Mouse (Mus musculus): ENCODE measurements around the gene Mob3c. TPM values are rescaled to one million over a fixed set of nuclear protein-coding genes. Genes with fewer than 3 reads are reported as not detected.

The Mob3c gene
- polyA plus RNA-seq, 2 experiments, result 5.0 to 5.6 TPM

GRCm38 (mm10) chr4:115878828-115879227, 50.9 kb downstream of the Mob3c start:
- no peaks in the 10 kb centered on the region for H3K27me3 ChIP-seq (ENCODE audit: control insufficient read depth, insufficient read depth, low read length)
- no peak overlapping the region for H3K4me3 ChIP-seq (ENCODE audit: insufficient read depth in 1 of 2, low read depth in 2 of 2, low read length in 2 of 2)
- TF ChIP-seq EP300 (IDR thresholded peaks at IDR 0.05; ENCODE audit: low read depth) (no peak), CTCF (IDR thresholded peaks at IDR 0.05; ENCODE audit: low read depth) (no peak)
- no peaks in the 10 kb centered on the region for H3K9me3 ChIP-seq (ENCODE audit: control insufficient read depth, low read length)
- ATAC-seq (ENCODE audit: insufficient read depth) (no peak), DNase-seq (ENCODE audit: low read depth in 3 of 3, low spot score in 3 of 3) (no peak)
- WGBS (ENCODE audit: insufficient replicate concordance), result 70% methylated on average over 9 of the region's 9 CpGs
- H3K4me1 ChIP-seq (replicated peaks; ENCODE audit: control insufficient read depth in 2 of 2, insufficient read depth in 2 of 2, low read length in 1 of 2), result no peaks in the 10 kb centered on the region
- no peak overlapping the region for H3K27ac ChIP-seq
- H3K9ac ChIP-seq (replicated peaks), result no peak overlapping the region
- H3K36me3 ChIP-seq (replicated peaks; ENCODE audit: control insufficient read depth, insufficient read depth, low read depth), result peaks cover 28% of the 10 kb centered on the region
- no peak overlapping the region for H3K4me2 ChIP-seq (ENCODE audit: low read depth)

- Histone ChIP-seq H3K4me2 (ENCODE audit: low read depth) (no peak overlapping the region), H3K36me3 (replicated peaks; ENCODE audit: control insufficient read depth, insufficient read depth, low read depth) (peaks cover 10% of the 10 kb centered on the region), H3K4me1 (replicated peaks; ENCODE audit: control insufficient read depth in 2 of 2, insufficient read depth in 2 of 2, low read length in 1 of 2) (no peaks in the 10 kb centered on the region), H3K4me3 (ENCODE audit: insufficient read depth in 1 of 2, low read depth in 2 of 2, low read length in 2 of 2) (no peak overlapping the region), H3K27ac (no peak overlapping the region), H3K9me3 (ENCODE audit: control insufficient read depth, low read length) (no peaks in the 10 kb centered on the region), H3K9ac (replicated peaks) (no peak overlapping the region), H3K27me3 (ENCODE audit: control insufficient read depth, insufficient read depth, low read length) (no peaks in the 10 kb centered on the region)
- ATAC-seq (ENCODE audit: insufficient read depth) (no peak), DNase-seq (ENCODE audit: low read depth in 3 of 3, low spot score in 3 of 3) (no peak)
- TF ChIP-seq EP300 (IDR thresholded peaks at IDR 0.05; ENCODE audit: low read depth) (no peak), CTCF (IDR thresholded peaks at IDR 0.05; ENCODE audit: low read depth) (no peak)
- WGBS (ENCODE audit: insufficient replicate concordance), result 31% methylated on average over 1 of the region's 1 CpGs
These were observed 53.3 kb downstream of the Mob3c start for GRCm38 (mm10) chr4:115881183-115881582.

- H3K27me3 ChIP-seq (ENCODE audit: control insufficient read depth, insufficient read depth, low read length), result no peaks in the 10 kb centered on the region
- 39% methylated on average over 4 of the region's 4 CpGs for WGBS (ENCODE audit: insufficient replicate concordance)
- TF ChIP-seq CTCF (IDR thresholded peaks at IDR 0.05; ENCODE audit: low read depth), result no peak
- TF ChIP-seq EP300 (IDR thresholded peaks at IDR 0.05; ENCODE audit: low read depth), result no peak
- H3K4me1 ChIP-seq (replicated peaks; ENCODE audit: control insufficient read depth in 2 of 2, insufficient read depth in 2 of 2, low read length in 1 of 2), result no peaks in the 10 kb centered on the region
- no peak overlapping the region for H3K4me3 ChIP-seq (ENCODE audit: insufficient read depth in 1 of 2, low read depth in 2 of 2, low read length in 2 of 2)
- no peak overlapping the region for H3K27ac ChIP-seq
- DNase-seq (ENCODE audit: low read depth in 3 of 3, low spot score in 3 of 3), result no peak
- H3K9ac ChIP-seq (replicated peaks), result no peak overlapping the region
- no peaks in the 10 kb centered on the region; the same call in 1 of the 2 replicates for H3K36me3 ChIP-seq (replicated peaks; ENCODE audit: control insufficient read depth, insufficient read depth, low read depth)
- H3K4me2 ChIP-seq (ENCODE audit: low read depth), result no peak overlapping the region
- no peak for ATAC-seq (ENCODE audit: insufficient read depth)
- H3K9me3 ChIP-seq (ENCODE audit: control insufficient read depth, low read length), result no peaks in the 10 kb centered on the region
These were observed 54.3 kb downstream of the Mob3c start for GRCm38 (mm10) chr4:115882195-115882594.

- H3K36me3 ChIP-seq (replicated peaks; ENCODE audit: control insufficient read depth, insufficient read depth, low read depth), result no peaks in the 10 kb centered on the region
- no peak for ATAC-seq (ENCODE audit: insufficient read depth)
- no peaks in the 10 kb centered on the region for H3K9me3 ChIP-seq (ENCODE audit: control insufficient read depth, low read length)
- TF ChIP-seq EP300 (IDR thresholded peaks at IDR 0.05; ENCODE audit: low read depth) (no peak), CTCF (IDR thresholded peaks at IDR 0.05; ENCODE audit: low read depth) (no peak)
- no peak within 1 kb of the TSS for H3K4me2 ChIP-seq (ENCODE audit: low read depth)
- WGBS (ENCODE audit: insufficient replicate concordance), result 65% methylated on average over 6 of the region's 6 CpGs
- H3K27ac ChIP-seq, result no peak within 1 kb of the TSS
- no peaks in the 10 kb centered on the region for H3K4me1 ChIP-seq (replicated peaks; ENCODE audit: control insufficient read depth in 2 of 2, insufficient read depth in 2 of 2, low read length in 1 of 2)
- H3K27me3 ChIP-seq (ENCODE audit: control insufficient read depth, insufficient read depth, low read length), result no peaks in the 10 kb centered on the region; the same call in 1 of the 2 replicates
- H3K9ac ChIP-seq (replicated peaks), result no peak within 1 kb of the TSS
- no peak for DNase-seq (ENCODE audit: low read depth in 3 of 3, low spot score in 3 of 3)
- no peak within 1 kb of the TSS for H3K4me3 ChIP-seq (ENCODE audit: insufficient read depth in 1 of 2, low read depth in 2 of 2, low read length in 2 of 2)
These were observed 56.1 kb downstream of the Mob3c start, which contains the start of gene Kncn for GRCm38 (mm10) chr4:115884022-115884421. Kncn (plus strand) TSS chr4:115884400.

Other genes starting within 250 kb of the Mob3c start
- gene Cyp4a32, start 227.1 kb upstream of the Mob3c start, polyA plus RNA-seq (2012; rRNA removed), result not detected in 2 replicates
- gene Cyp4a32, start 227.1 kb upstream of the Mob3c start, polyA plus RNA-seq (2014; fragmentation: Nextera tagmentation; extraction: Ambion mirVana), result not detected in 2 replicates
- 1.1 TPM in 2 replicates for gene Cyp4b1, start 180.4 kb upstream of the Mob3c start, polyA plus RNA-seq (2012; rRNA removed)
- 1.6 and 2.2 TPM in 2 replicates for gene Cyp4b1, start 180.4 kb upstream of the Mob3c start, polyA plus RNA-seq (2014; fragmentation: Nextera tagmentation; extraction: Ambion mirVana)
- 6.0 and 6.9 TPM in 2 replicates for gene Efcab14, start 90.3 kb upstream of the Mob3c start, polyA plus RNA-seq (2012; rRNA removed)
- 12.0 and 12.6 TPM in 2 replicates for gene Efcab14, start 90.3 kb upstream of the Mob3c start, polyA plus RNA-seq (2014; fragmentation: Nextera tagmentation; extraction: Ambion mirVana)
- gene Tex38, start 47.1 kb upstream of the Mob3c start, polyA plus RNA-seq (2012; rRNA removed), result 0.07 TPM in 1 of 2 replicates, not detected in the other
- not detected in 2 replicates for gene Tex38, start 47.1 kb upstream of the Mob3c start, polyA plus RNA-seq (2014; fragmentation: Nextera tagmentation; extraction: Ambion mirVana)
- gene Atpaf1, start 43.3 kb upstream of the Mob3c start, polyA plus RNA-seq (2012; rRNA removed), result 5.5 and 8.5 TPM in 2 replicates
- 15.0 and 22.0 TPM in 2 replicates for gene Atpaf1, start 43.3 kb upstream of the Mob3c start, polyA plus RNA-seq (2014; fragmentation: Nextera tagmentation; extraction: Ambion mirVana)
- gene Mknk1, start 11.1 kb downstream of the Mob3c start, polyA plus RNA-seq (2012; rRNA removed), result 29.1 and 34.8 TPM in 2 replicates
- 21.3 and 24.7 TPM in 2 replicates for gene Mknk1, start 11.1 kb downstream of the Mob3c start, polyA plus RNA-seq (2014; fragmentation: Nextera tagmentation; extraction: Ambion mirVana)
- 0.01 TPM in 1 of 2 replicates, not detected in the other for gene Kncn, start 56.3 kb downstream of the Mob3c start, polyA plus RNA-seq (2012; rRNA removed)
- gene Kncn, start 56.3 kb downstream of the Mob3c start, polyA plus RNA-seq (2014; fragmentation: Nextera tagmentation; extraction: Ambion mirVana), result 0.05 TPM in 1 of 2 replicates, not detected in the other
- gene 6430628N08Rik, start 62.6 kb downstream of the Mob3c start, polyA plus RNA-seq (2012; rRNA removed), result not detected in 2 replicates
- not detected in 2 replicates for gene 6430628N08Rik, start 62.6 kb downstream of the Mob3c start, polyA plus RNA-seq (2014; fragmentation: Nextera tagmentation; extraction: Ambion mirVana)
- gene Dmbx1, start 111.8 kb downstream of the Mob3c start, polyA plus RNA-seq (2012; rRNA removed), result not detected in 2 replicates
- gene Dmbx1, start 111.8 kb downstream of the Mob3c start, polyA plus RNA-seq (2014; fragmentation: Nextera tagmentation; extraction: Ambion mirVana), result not detected in 2 replicates
- 4.0 and 4.1 TPM in 2 replicates for gene Faah, start 189.8 kb downstream of the Mob3c start, polyA plus RNA-seq (2012; rRNA removed)
- 3.8 and 5.4 TPM in 2 replicates for gene Faah, start 189.8 kb downstream of the Mob3c start, polyA plus RNA-seq (2014; fragmentation: Nextera tagmentation; extraction: Ambion mirVana)
- gene Nsun4, start 225.8 kb downstream of the Mob3c start, polyA plus RNA-seq (2012; rRNA removed), result 3.7 and 4.4 TPM in 2 replicates
- 7.0 and 8.6 TPM in 2 replicates for gene Nsun4, start 225.8 kb downstream of the Mob3c start, polyA plus RNA-seq (2014; fragmentation: Nextera tagmentation; extraction: Ambion mirVana)
- 181 and 298 TPM in 2 replicates for gene Uqcrh, start 247.0 kb downstream of the Mob3c start, polyA plus RNA-seq (2012; rRNA removed)
- 426 and 440 TPM in 2 replicates for gene Uqcrh, start 247.0 kb downstream of the Mob3c start, polyA plus RNA-seq (2014; fragmentation: Nextera tagmentation; extraction: Ambion mirVana)
- 13.4 and 14.5 TPM in 2 replicates for gene Lrrc41, start 247.2 kb downstream of the Mob3c start, polyA plus RNA-seq (2012; rRNA removed)
- gene Lrrc41, start 247.2 kb downstream of the Mob3c start, polyA plus RNA-seq (2014; fragmentation: Nextera tagmentation; extraction: Ambion mirVana), result 24.1 and 27.0 TPM in 2 replicates